Mouse (Mus musculus) gastrocnemius, postnatal 36 days (tissue): ENCODE results near the gene Enpp3. TPM values are rescaled to one million over a fixed set of nuclear protein-coding genes. Genes with fewer than 3 reads are reported as not detected.

Experiments
- total RNA-seq, 2 experiments: library from RNA; stranded (reverse); gene quantifications; 2 replicates each; pipeline ENCODE4 v1.2.3; 2021

Enpp3 gene
- total RNA-seq, 2 experiments from 2014 or later = 1.7 to 1.8 TPM

Other genes with a start within 250 kb of the Enpp3 start
- gene Ccn2, start 247.4 kb downstream of the Enpp3 start, total RNA-seq = 10 to 100 TPM; 20.1 to 29.7 TPM
- gene Enpp1, start 130.7 kb downstream of the Enpp3 start, total RNA-seq = 1 to 10 TPM; 3.7 to 4.2 TPM
- gene Med23, start 27.2 kb upstream of the Enpp3 start, total RNA-seq = 1 to 10 TPM; 5.7 to 8.8 TPM
- gene Arg1, start 84.7 kb upstream of the Enpp3 start, total RNA-seq = not detected